Mouse (Mus musculus) bone marrow macrophage, adult 2 months (primary cell): ENCODE data around the gene Arhgap21.

Experiments used
- CTCF ChIP-seq: IDR thresholded peaks from 2 replicates; pipeline ENCODE4 v1.5.1; 2012; ENCODE audit warnings: low read depth, mild to moderate bottlenecking, low read length, moderate library complexity
- POLR2A ChIP-seq: IDR thresholded peaks from 2 replicates; pipeline ENCODE4 v1.6.1; 2012; ENCODE audit warnings: mild to moderate bottlenecking, low read depth, low read length, borderline replicate concordance

DNA sequence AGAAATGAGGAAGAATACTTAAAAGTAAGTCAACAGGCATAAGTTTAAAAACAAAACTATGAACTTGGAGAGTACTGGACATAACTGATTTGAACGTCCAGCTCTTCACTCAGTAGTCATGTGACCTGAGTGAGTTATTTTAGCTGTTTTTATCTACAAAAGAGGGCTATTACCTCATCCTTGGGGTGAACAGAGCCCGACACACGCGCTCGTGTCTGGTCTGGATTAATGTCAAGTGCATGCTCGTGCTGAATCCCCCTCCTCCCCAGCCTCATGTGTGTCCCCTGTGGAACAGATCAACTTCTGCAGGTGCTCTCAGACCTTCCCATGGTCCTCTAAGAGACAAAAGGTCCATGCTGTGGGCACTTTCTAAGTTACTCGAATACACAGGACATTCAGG, 59.3 kb downstream of the Arhgap21 start:
- no peak for TF ChIP-seq CTCF
- no peak for TF ChIP-seq POLR2A
